24 mouse cellular contexts compared by ENCODE assay signal in the genomic region with DNA sequence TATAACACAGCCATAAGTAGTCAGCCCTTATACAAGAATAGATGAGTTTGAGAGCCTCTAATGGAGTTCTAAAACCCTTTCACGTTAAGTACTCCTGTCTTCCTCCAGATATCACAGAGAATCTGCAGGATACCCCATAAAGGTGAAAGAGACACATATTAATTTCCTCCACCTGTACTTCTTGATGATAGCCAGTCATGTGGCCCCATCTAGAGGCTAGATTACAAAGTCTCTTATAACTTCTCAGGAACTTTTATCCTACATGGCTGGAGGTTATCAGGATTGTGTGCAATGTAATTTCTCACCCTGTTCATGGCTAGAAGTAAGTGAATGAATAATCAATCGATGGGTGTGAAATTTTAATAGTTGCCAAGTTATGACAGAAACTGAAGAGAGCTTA. TPM values are rescaled to one million over a fixed set of nuclear protein-coding genes. Genes with fewer than 3 reads are reported as not detected.
"Had no signal": no experiment of that assay in that cellular context is flagged by ENCODE, and none has a peak within 500 bp of the region (broad histone marks: within the 10 kb centered on the region; RNA-seq: fewer than 3 reads in every experiment).

No protein-coding gene starts in this region.

- H3K36me3 ChIP-seq: lung, embryonic 15.5 days; midbrain, embryonic 13.5 days; midbrain, embryonic 15.5 days; neural tube, embryonic 12.5 days; stomach, embryonic 15.5 days had no signal

- H3K27ac ChIP-seq: lung, embryonic 15.5 days; macrophage; midbrain, embryonic 13.5 days; midbrain, embryonic 15.5 days; neural tube, embryonic 12.5 days; stomach, embryonic 15.5 days had no signal

- H3K9ac ChIP-seq: liver, postnatal 0 days; lung, embryonic 15.5 days; midbrain, embryonic 13.5 days; midbrain, embryonic 15.5 days; neural tube, embryonic 12.5 days; stomach, embryonic 15.5 days had no signal

- ATAC-seq: liver, postnatal 0 days; lung, postnatal 0 days; midbrain, embryonic 13.5 days; midbrain, embryonic 15.5 days had no signal

- DNase-seq: liver, postnatal 0 days; lung, adult 2 months; lung, postnatal 14 days; lung, postnatal 36 days; right cerebral cortex, postnatal 14 days; thymus, adult 2 months; thymus, postnatal 25 days; thymus, postnatal 4 days had no signal

- H3K4me3 ChIP-seq: lung, embryonic 15.5 days; megakaryocyte, embryonic 14.5 days; midbrain, embryonic 13.5 days; midbrain, embryonic 15.5 days; neural tube, embryonic 12.5 days; stomach, embryonic 15.5 days had no signal

- H3K9me3 ChIP-seq: lung, embryonic 15.5 days; megakaryocyte, embryonic 14.5 days; midbrain, embryonic 13.5 days; midbrain, embryonic 15.5 days; neural tube, embryonic 12.5 days; stomach, embryonic 15.5 days had no signal

- H3K4me2 ChIP-seq: lung, embryonic 15.5 days; midbrain, embryonic 11.5 days; midbrain, embryonic 13.5 days; midbrain, embryonic 15.5 days; neural tube, embryonic 12.5 days; stomach, embryonic 15.5 days had no signal

- H3K27me3 ChIP-seq: lung, embryonic 15.5 days; megakaryocyte, embryonic 14.5 days; midbrain, embryonic 13.5 days; midbrain, embryonic 15.5 days; neural tube, embryonic 12.5 days; stomach, embryonic 15.5 days had no signal

- H3K4me1 ChIP-seq: lung, embryonic 15.5 days; megakaryocyte, embryonic 14.5 days; midbrain, embryonic 13.5 days; midbrain, embryonic 15.5 days; neural tube, embryonic 12.5 days; stomach, embryonic 15.5 days had no signal

RNA-seq across cellular contexts. Expression of gene Olfr690, which starts 8.6 kb away (rescaled TPM):
- total RNA-seq: megakaryocyte progenitor cell, adult 5-6 weeks; monocyte, adult 5-6 weeks had no signal
- polyA plus RNA-seq: liver, postnatal 0 days; lung, adult 2 months; lung, embryonic 15.5 days; lung, postnatal 0 days; macrophage; midbrain, embryonic 11.5 days; midbrain, embryonic 13.5 days; midbrain, embryonic 15.5 days; midbrain, postnatal 0 days; neural tube, embryonic 12.5 days; neural tube, embryonic 14.5 days; spleen, adult 2 months; stomach, embryonic 15.5 days; thymus, adult 2 months; urinary bladder, adult 2 months had no signal

RNA-seq across cellular contexts. Expression of gene Olfr689, which starts 14.3 kb away (rescaled TPM):
- total RNA-seq: megakaryocyte progenitor cell, adult 5-6 weeks; midbrain, postnatal 0 days; monocyte, adult 5-6 weeks; neutrophil, adult 5-6 weeks had no signal
- polyA plus RNA-seq: liver, postnatal 0 days; lung, adult 2 months; lung, embryonic 15.5 days; lung, postnatal 0 days; macrophage; midbrain, embryonic 11.5 days; midbrain, embryonic 13.5 days; midbrain, embryonic 15.5 days; neural tube, embryonic 12.5 days; neural tube, embryonic 14.5 days; spleen, adult 2 months; stomach, embryonic 15.5 days; thymus, adult 2 months; urinary bladder, adult 2 months had no signal

RNA-seq across cellular contexts. Expression of gene Olfr691, which starts 16.8 kb away (rescaled TPM):
- total RNA-seq: megakaryocyte progenitor cell, adult 5-6 weeks; monocyte, adult 5-6 weeks had no signal
- polyA plus RNA-seq: liver, postnatal 0 days; lung, adult 2 months; lung, embryonic 15.5 days; lung, postnatal 0 days; macrophage; spleen, adult 2 months; stomach, embryonic 15.5 days; thymus, adult 2 months had no signal

RNA-seq across cellular contexts. Expression of gene Olfr688, which starts 37.4 kb away (rescaled TPM):
- total RNA-seq: megakaryocyte progenitor cell, adult 5-6 weeks; midbrain, postnatal 0 days; monocyte, adult 5-6 weeks; neutrophil, adult 5-6 weeks had no signal
- polyA plus RNA-seq: liver, postnatal 0 days; lung, adult 2 months; lung, embryonic 15.5 days; lung, postnatal 0 days; macrophage; midbrain, embryonic 11.5 days; midbrain, embryonic 13.5 days; midbrain, embryonic 15.5 days; midbrain, postnatal 0 days; neural tube, embryonic 12.5 days; neural tube, embryonic 14.5 days; spleen, adult 2 months; stomach, embryonic 15.5 days; thymus, adult 2 months; urinary bladder, adult 2 months had no signal

RNA-seq across cellular contexts. Expression of gene Olfr692, which starts 42.7 kb away (rescaled TPM):
- total RNA-seq: megakaryocyte progenitor cell, adult 5-6 weeks; midbrain, postnatal 0 days; monocyte, adult 5-6 weeks; neutrophil, adult 5-6 weeks had no signal
- polyA plus RNA-seq: liver, postnatal 0 days; lung, adult 2 months; lung, embryonic 15.5 days; lung, postnatal 0 days; macrophage; midbrain, embryonic 11.5 days; midbrain, embryonic 13.5 days; midbrain, embryonic 15.5 days; neural tube, embryonic 12.5 days; neural tube, embryonic 14.5 days; spleen, adult 2 months; stomach, embryonic 15.5 days; thymus, adult 2 months; urinary bladder, adult 2 months had no signal
